Mouse (Mus musculus): ENCODE data around the gene Irs2.

DNA sequence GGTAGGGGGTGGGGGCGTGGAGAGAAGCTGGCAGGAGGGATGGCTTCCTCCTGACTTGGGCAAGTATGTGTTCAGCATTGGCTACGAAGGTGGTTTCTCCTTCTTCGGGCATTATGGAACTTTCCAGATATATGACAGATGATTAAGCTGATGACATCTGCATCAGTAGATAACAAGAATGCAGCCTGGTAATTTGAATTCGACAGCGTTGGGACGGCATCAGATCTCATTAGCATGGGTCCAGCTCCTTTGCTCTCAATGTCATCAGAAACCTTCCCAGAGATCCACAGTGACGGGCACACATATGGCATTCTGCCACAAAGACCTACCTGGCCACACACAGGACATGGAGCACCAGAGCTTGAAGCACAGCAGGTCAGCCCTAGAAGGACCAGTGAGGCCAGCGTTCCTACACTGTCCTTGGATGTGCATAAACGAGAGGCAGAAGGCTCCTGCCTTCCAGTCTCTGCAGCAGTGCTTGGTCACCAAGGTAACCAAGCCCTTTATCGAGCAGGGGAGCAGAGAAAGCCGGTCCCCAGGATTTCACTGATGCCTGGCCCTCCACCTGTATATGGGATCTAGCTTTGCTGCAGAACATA, 29.0 kb downstream of the Irs2 start:
- TF ChIP-seq CHD2 (IDR thresholded peaks at IDR 0.05; ENCODE audit: low read depth, low read length) (no peak), ZC3H11A (IDR thresholded peaks at IDR 0.05; ENCODE audit: borderline replicate concordance, low read depth, low read length) (no peak)
